Comparison of ENCODE assay signal across 26 mouse cellular contexts in genomic region chr11:62387608-62388330, GRCm38 (mm10).
DNase-seq lines count a peak whose midpoint lies in the region; ATAC-seq and TF ChIP-seq lines count a peak whose summit lies in the region.
"Had no signal": no experiment of that assay in that cellular context is flagged by ENCODE, and none has a peak within 500 bp of the region (broad histone marks: within the 10 kb centered on the region; RNA-seq: fewer than 3 reads in every experiment).

No protein-coding gene starts in this region.

- H3K9me3 ChIP-seq in hindbrain, embryonic 12.5 days (replicated peaks): no peaks in the 10 kb centered on the region
- H3K9me3 ChIP-seq in hindbrain, postnatal 0 days (ENCODE audit: low read length): no peaks in the 10 kb centered on the region
- H3K9me3 ChIP-seq in ES-Bruce4 (replicated peaks; ENCODE audit: control insufficient read depth, insufficient read depth, low read length, poor library complexity, severe bottlenecking): no peaks in the 10 kb centered on the region
- no peaks in the 10 kb centered on the region for H3K9me3 ChIP-seq in stomach, postnatal 0 days (ENCODE audit: control insufficient read depth, low read length)
- H3K9me3 ChIP-seq: embryonic facial prominence, embryonic 10.5 days; embryonic facial prominence, embryonic 13.5 days; hindbrain, embryonic 13.5 days had no signal

- peaks cover 45% of the 10 kb centered on the region for H3K36me3 ChIP-seq in hindbrain, embryonic 12.5 days
- H3K36me3 ChIP-seq in hindbrain, postnatal 0 days (ENCODE audit: insufficient read depth, low read length): peaks cover 34% of the 10 kb centered on the region
- peaks cover 48% of the 10 kb centered on the region for H3K36me3 ChIP-seq in ES-Bruce4 (ENCODE audit: control insufficient read depth, insufficient read depth, low read length, poor library complexity, severe bottlenecking)
- H3K36me3 ChIP-seq in stomach, postnatal 0 days (ENCODE audit: control insufficient read depth, insufficient read depth, low read length): peaks cover 11% of the 10 kb centered on the region

- no peak for ATAC-seq in hindbrain, embryonic 12.5 days (ENCODE audit: low FRiP score)
- ATAC-seq in hindbrain, postnatal 0 days: no peak
- ATAC-seq in stomach, postnatal 0 days (ENCODE audit: low FRiP score, low TSS enrichment): no peak
- ATAC-seq: forebrain, embryonic 14.5 days; forebrain, postnatal 0 days; hindbrain, embryonic 16.5 days; intestine, postnatal 0 days; Patski had no signal

- 89% methylated on average over 10 of the region's 10 CpGs for WGBS in hindbrain, embryonic 12.5 days
- 93% methylated on average over 10 of the region's 10 CpGs for WGBS in hindbrain, postnatal 0 days
- WGBS in stomach, postnatal 0 days: 92% methylated on average over 10 of the region's 10 CpGs

- H3K4me1 ChIP-seq in hindbrain, embryonic 12.5 days: no peaks in the 10 kb centered on the region
- no peaks in the 10 kb centered on the region for H3K4me1 ChIP-seq in hindbrain, postnatal 0 days (ENCODE audit: insufficient read depth, low read length)
- peaks cover 4% of the 10 kb centered on the region for H3K4me1 ChIP-seq in ES-Bruce4 (ENCODE audit: control insufficient read depth, insufficient read depth, low read length)
- H3K4me1 ChIP-seq in stomach, postnatal 0 days (replicated peaks; ENCODE audit: control insufficient read depth, insufficient read depth): no peaks in the 10 kb centered on the region
- H3K4me1 ChIP-seq: embryonic facial prominence, embryonic 10.5 days; embryonic facial prominence, embryonic 13.5 days; hindbrain, embryonic 13.5 days had no signal

- no peak for TF ChIP-seq EP300 in ES-Bruce4 (IDR thresholded peaks at IDR 0.05; ENCODE audit: insufficient read depth, low read depth, low read length)
- TF ChIP-seq EP300 in stomach, postnatal 0 days (optimal IDR thresholded peaks at IDR 0.05): no peak

- no peak for TF ChIP-seq POLR2A in ES-Bruce4 (IDR thresholded peaks at IDR 0.05; ENCODE audit: insufficient read depth, low read length)

- DNase-seq in hindbrain, postnatal 0 days (ENCODE audit: low spot score): no peak
- DNase-seq in CD4-positive helper T cell, adult 2 months (ENCODE audit: low read depth, low spot score): peak; percentile 65
- DNase-seq in stomach, postnatal 0 days (ENCODE audit: low spot score): no peak
- DNase-seq in retina, postnatal 1 day: no peak
- no peak for DNase-seq in cerebellum, postnatal 36 days
- DNase-seq: adrenal gland, postnatal 10 days; adrenal gland, postnatal 36 days; cerebellum, adult 18-20 months; cerebellum, adult 9-10 months; cerebellum, postnatal 14 days; embryo, embryonic 11 days; forebrain, postnatal 0 days; gastrocnemius, adult 2 months; gastrocnemius, postnatal 14 days; heart, adult 11 months had no signal

- no peak for TF ChIP-seq CTCF in hindbrain, postnatal 0 days (IDR thresholded peaks at IDR 0.05; ENCODE audit: low read depth)
- TF ChIP-seq CTCF in ES-Bruce4 (IDR thresholded peaks at IDR 0.05; ENCODE audit: low read depth, low read length): no peak
- no peak for TF ChIP-seq CTCF in stomach, postnatal 0 days (IDR thresholded peaks at IDR 0.05; ENCODE audit: low read depth)

- H3K27me3 ChIP-seq in hindbrain, embryonic 12.5 days: no peaks in the 10 kb centered on the region
- H3K27me3 ChIP-seq in hindbrain, postnatal 0 days (ENCODE audit: insufficient read depth, low read length): no peaks in the 10 kb centered on the region
- H3K27me3 ChIP-seq in ES-Bruce4 (ENCODE audit: control insufficient read depth, insufficient read depth, low read length, poor library complexity, severe bottlenecking): no peaks in the 10 kb centered on the region
- H3K27me3 ChIP-seq in stomach, postnatal 0 days (ENCODE audit: control insufficient read depth, insufficient read depth, low read length): no peaks in the 10 kb centered on the region
- H3K27me3 ChIP-seq: embryonic facial prominence, embryonic 13.5 days; hindbrain, embryonic 13.5 days; Patski had no signal

- H3K4me2 ChIP-seq in hindbrain, embryonic 12.5 days (replicated peaks): no peak overlapping the region
- no peak overlapping the region for H3K4me2 ChIP-seq in hindbrain, postnatal 0 days (ENCODE audit: low read depth, low read length)
- H3K4me2 ChIP-seq in stomach, postnatal 0 days (replicated peaks; ENCODE audit: low read depth): no peak overlapping the region
- H3K4me2 ChIP-seq: embryonic facial prominence, embryonic 13.5 days; heart, embryonic 11.5 days; hindbrain, embryonic 13.5 days had no signal

- H3K4me3 ChIP-seq in hindbrain, embryonic 12.5 days: no peak overlapping the region
- H3K4me3 ChIP-seq in hindbrain, postnatal 0 days (ENCODE audit: low read length): no peak overlapping the region
- no peak overlapping the region for H3K4me3 ChIP-seq in ES-Bruce4 (ENCODE audit: low read depth, low read length)
- no peak overlapping the region for H3K4me3 ChIP-seq in stomach, postnatal 0 days (ENCODE audit: low read depth, low read length)
- H3K4me3 ChIP-seq: embryonic facial prominence, embryonic 10.5 days; embryonic facial prominence, embryonic 13.5 days; erythroblast, embryonic 14.5 days; gastrocnemius, adult 2 months; hindbrain, embryonic 13.5 days had no signal

- H3K9ac ChIP-seq in hindbrain, embryonic 12.5 days: no peak overlapping the region
- no peak overlapping the region for H3K9ac ChIP-seq in hindbrain, postnatal 0 days (replicated peaks; ENCODE audit: low read length)
- H3K9ac ChIP-seq in ES-Bruce4 (ENCODE audit: low read depth, poor library complexity, severe bottlenecking): no peak overlapping the region
- no peak overlapping the region for H3K9ac ChIP-seq in stomach, postnatal 0 days (ENCODE audit: low read length)
- H3K9ac ChIP-seq: embryonic facial prominence, embryonic 13.5 days; forebrain, postnatal 0 days; hindbrain, embryonic 13.5 days had no signal

- 0 out of 2 replicates have a peak overlapping the region, but pooled peaks have one; percentile 44 for H3K27ac ChIP-seq in hindbrain, embryonic 12.5 days
- no peak overlapping the region for H3K27ac ChIP-seq in hindbrain, postnatal 0 days
- peak overlapping the region; percentile 89 for H3K27ac ChIP-seq in ES-Bruce4 (ENCODE audit: insufficient read depth, low read length)
- no peak overlapping the region for H3K27ac ChIP-seq in stomach, postnatal 0 days (replicated peaks)
- H3K27ac ChIP-seq: embryonic facial prominence, embryonic 10.5 days; embryonic facial prominence, embryonic 13.5 days; gastrocnemius, adult 2 months; hindbrain, embryonic 13.5 days had no signal

Comparison
In these comparisons a context has a peak if more than half of its experiments do, and no peak if none do; other contexts are left out.
1. H3K27ac ChIP-seq: peak in hindbrain, embryonic 12.5 days (single experiment) and ES-Bruce4 (single experiment); none in hindbrain, postnatal 0 days (single experiment) and stomach, postnatal 0 days (single experiment).